Mouse (Mus musculus): ENCODE results near the gene Tigit.

Tigit gene

GRCm38 (mm10) chr16:43617346-43617745 lies 46.6 kb downstream of the Tigit start:
- 93% methylated on average over 6 of the region's 6 CpGs for WGBS

- 85% methylated on average over 4 of the region's 4 CpGs for WGBS
Observed at GRCm38 (mm10) chr16:43616348-43616747, 47.6 kb downstream of the Tigit start.

- WGBS = 95% methylated on average over 10 of the region's 10 CpGs
Observed at GRCm38 (mm10) chr16:43610375-43610774, 53.6 kb downstream of the Tigit start.

DNA sequence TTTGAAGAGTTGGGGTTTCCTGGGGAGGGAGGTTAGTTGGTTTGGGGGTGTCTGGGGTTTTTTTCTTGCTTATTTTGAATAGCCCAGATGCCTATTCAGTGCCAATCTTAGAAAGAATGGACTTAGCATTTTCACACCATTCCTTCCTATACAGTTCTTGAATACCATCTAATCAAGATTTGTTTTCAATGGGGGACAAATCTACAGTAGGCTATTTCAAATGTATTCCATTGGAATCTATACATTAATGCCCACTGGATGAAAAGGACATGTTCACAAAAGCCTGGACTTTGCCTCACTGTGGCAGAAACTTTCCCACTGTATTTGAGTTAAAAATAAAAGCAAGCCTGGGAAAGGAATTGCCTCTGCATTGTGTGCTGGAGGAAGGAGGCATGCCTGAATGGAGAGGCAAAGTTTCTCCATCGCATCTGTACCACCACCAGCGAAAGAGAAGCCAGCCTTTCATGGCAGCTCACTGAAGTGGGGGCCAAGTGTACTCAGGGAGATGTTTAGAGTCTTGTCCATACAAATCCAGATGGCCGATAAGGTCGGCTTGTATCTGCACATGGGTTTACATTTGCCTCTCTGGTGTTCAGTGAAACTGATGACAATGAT lies 59.4 kb downstream of the Tigit start:
- 62% methylated on average over 4 of the region's 4 CpGs for WGBS

- WGBS = 56% methylated on average over 9 of the region's 9 CpGs
Observed at GRCm38 (mm10) chr16:43603591-43604141, 60.3 kb downstream of the Tigit start.

DNA sequence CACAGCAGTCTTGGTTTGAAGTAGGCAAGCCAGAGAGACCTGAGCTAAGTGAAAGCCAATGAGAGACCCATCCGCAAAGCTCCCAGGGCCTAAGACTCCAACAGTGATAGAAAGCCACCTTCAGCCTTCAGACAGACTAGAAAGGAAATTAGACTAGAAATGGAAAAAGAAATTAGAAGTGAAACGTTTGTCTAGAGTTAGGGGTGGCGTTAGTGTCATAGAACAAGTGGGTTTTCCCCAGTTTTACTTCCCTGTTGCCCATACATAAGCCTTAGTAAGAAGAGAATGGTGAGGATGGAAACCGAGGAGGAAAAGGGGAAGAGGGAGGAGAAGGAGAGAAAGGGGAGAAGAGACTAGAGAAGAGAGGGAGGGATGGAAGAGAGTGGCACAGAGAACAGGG lies 61.4 kb downstream of the Tigit start:
- whole genome bisulfite sequencing = 81% methylated on average over 4 of the region's 4 CpGs

DNA sequence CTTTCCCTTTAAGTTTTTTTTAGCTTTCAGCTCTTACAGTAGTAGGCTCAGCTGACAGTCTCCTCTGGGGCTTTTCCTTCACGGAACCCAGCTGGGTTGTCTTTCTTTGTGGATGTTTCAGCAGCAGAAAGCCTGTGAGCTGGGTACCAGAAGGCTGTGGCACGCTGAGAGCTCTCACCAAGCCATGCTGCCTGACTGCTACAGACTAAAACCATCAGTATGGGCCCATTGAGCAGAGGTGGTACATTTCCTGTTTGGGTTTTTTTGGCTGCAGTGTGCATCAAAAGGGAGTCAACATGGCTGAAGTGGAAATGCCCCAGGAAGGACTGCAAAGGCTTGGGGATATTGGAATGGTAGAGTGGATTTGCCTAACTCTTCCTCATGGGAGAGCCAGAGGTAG lies 64.2 kb downstream of the Tigit start:
- 55% methylated on average over 2 of the region's 2 CpGs for WGBS
